8 mouse cellular contexts compared by ENCODE assay signal in genomic region chr3:52974674-52975556, GRCm38 (mm10). TPM values are rescaled to one million over a fixed set of nuclear protein-coding genes. Genes with fewer than 3 reads are reported as not detected.
DNase-seq lines count a peak whose midpoint lies in the region; ATAC-seq and TF ChIP-seq lines count a peak whose summit lies in the region.

No protein-coding gene starts in this region.

- ATAC-seq in forebrain, embryonic 12.5 days (ENCODE audit: low FRiP score) = peak; percentile 60; the same call in 1 of the 2 replicates

- no peak overlapping the region for H3K9ac ChIP-seq in forebrain, embryonic 12.5 days

- DNase-seq in c-Kit-positive CD71-negative TER-119-negative erythroid progenitor cells, embryonic 14.5 days (ENCODE audit: low read depth) = peak; percentile 49
- DNase-seq in heart, postnatal 14 days = peak; percentile 82 to 87
- DNase-seq in layer of hippocampus, adult 9-11 months = peak; percentile 62
- peak; percentile 90 for DNase-seq in lung, postnatal 10 days
- DNase-seq in retina, postnatal 1 day = peak; percentile 70
- DNase-seq in thymus, postnatal 4 days = peak; percentile 95

- H3K4me2 ChIP-seq in forebrain, embryonic 12.5 days = no peak overlapping the region

- H3K36me3 ChIP-seq in E14TG2a.4 (ENCODE audit: insufficient read depth, low read length) = no peaks in the 10 kb centered on the region
- H3K36me3 ChIP-seq in forebrain, embryonic 12.5 days (replicated peaks) = no peaks in the 10 kb centered on the region

- WGBS in forebrain, embryonic 12.5 days = 53% methylated on average over 15 of the region's 15 CpGs

- H3K27ac ChIP-seq in forebrain, embryonic 12.5 days = no peak overlapping the region

- peaks cover 4% of the 10 kb centered on the region; the same call in 1 of the 2 replicates for H3K4me1 ChIP-seq in E14TG2a.4 (replicated peaks; ENCODE audit: low read depth, low read length)
- no peaks in the 10 kb centered on the region for H3K4me1 ChIP-seq in forebrain, embryonic 12.5 days

- H3K27me3 ChIP-seq in E14TG2a.4 (ENCODE audit: insufficient read depth, low read length) = peaks cover 14% of the 10 kb centered on the region; the same call in 1 of the 2 replicates
- no peaks in the 10 kb centered on the region; the same call in 1 of the 2 replicates for H3K27me3 ChIP-seq in forebrain, embryonic 12.5 days

- intact Hi-C loops in heart, postnatal 14 days (cut with DNase I) = loop anchor here (2.0 to 5.0 kb wide), 4 partner anchors 48 to 718 kb away; no protein-coding TSS in a partner anchor

- no peak overlapping the region for H3K4me3 ChIP-seq in E14TG2a.4 (replicated peaks; ENCODE audit: low read length)
- no peak overlapping the region for H3K4me3 ChIP-seq in forebrain, embryonic 12.5 days (replicated peaks)

- no peaks in the 10 kb centered on the region for H3K9me3 ChIP-seq in E14TG2a.4 (ENCODE audit: low read length)
- no peaks in the 10 kb centered on the region for H3K9me3 ChIP-seq in forebrain, embryonic 12.5 days

- TF ChIP-seq CTCF in E14TG2a.4 (conservative IDR thresholded peaks at IDR 0.05; ENCODE audit: low read length) = peak; percentile 24; the same call in 1 of the 2 replicates

RNA-seq across cellular contexts. Expression of gene Cog6, which starts 42.1 kb away (rescaled TPM):
- 53.2 and 57.5 TPM in 2 replicates for polyA plus RNA-seq in forebrain, embryonic 12.5 days (2016; fragmentation: Nextera tagmentation; extraction: Ambion mirVana)
- 10 to 100 TPM; 49.3 to 54.7 TPM for total RNA-seq in heart, postnatal 14 days (2021)
